Mouse (Mus musculus) left cerebral cortex, postnatal 25 days (tissue): ENCODE measurements around the gene Dap3. TPM values are rescaled to one million over a fixed set of nuclear protein-coding genes. Genes with fewer than 3 reads are reported as not detected.
"Not testable (repeated sequence)": the region's sequence is repeated elsewhere in the genome, so short reads cannot be mapped to it uniquely, and the experiment has no call there.

Experiments used
- DNase-seq, 2 experiments: peaks; one replicate each; pipeline ENCODE4 v3.0.0; 2022; ENCODE audit warnings: low spot score in 2 of 2, mixed read lengths in 1 of 2
- intact Hi-C: fragments of 180-260 bp; cut with DNase I; formaldehyde crosslinking; loops from one replicate; pipeline ENCODE4 v1.15.1; 2025
- total RNA-seq, 2 experiments: library from RNA; stranded (reverse); gene quantifications; 2 replicates each; pipeline ENCODE4 v1.2.3; 2021

Gene Dap3
- total RNA-seq = 100 to 1,000 TPM; 103 to 104 TPM

GRCm38 (mm10) chr3:88950576-88951326 is at the start of gene Dap3, which contains the start of gene Ash1l:
Gene Dap3, minus strand, starts transcription at chr3:88951181.
Gene Ash1l, plus strand, starts transcription at chr3:88950622.
- DNase-seq = peak; percentile 71 to 79
- intact Hi-C loops = loop anchor here (10.0 kb wide), 1 partner anchor 364 kb away; no protein-coding TSS in a partner anchor

DNA sequence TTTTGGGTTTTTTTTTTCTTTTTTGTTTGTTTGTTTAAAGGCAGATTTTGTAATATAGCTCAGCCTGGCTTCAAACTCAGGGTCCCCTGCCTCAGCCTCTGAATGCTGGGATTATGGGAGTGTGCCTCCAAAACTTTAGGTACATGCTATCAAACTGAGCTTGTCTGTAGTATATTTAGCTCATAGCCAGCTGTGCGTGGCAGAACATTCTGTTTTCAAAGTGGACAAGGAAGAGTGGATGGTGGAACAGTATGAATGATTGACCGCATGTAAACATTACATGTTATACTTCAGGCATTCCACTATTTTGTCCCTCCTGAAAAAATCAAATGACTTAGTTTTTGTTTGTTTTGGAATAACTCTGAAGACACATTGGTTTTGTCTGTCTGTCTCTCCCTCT is 41.8 kb upstream of the Dap3 start:
- intact Hi-C loops = no loop called here
- DNase-seq = no peak

- DNase-seq = peak in 1 of 2 experiments; percentile 13
- intact Hi-C loops = no loop called here
Measured at GRCm38 (mm10) chr3:88983921-88984381, 33.0 kb upstream of the Dap3 start.

- peak in 1 of 2 experiments; percentile 27 for DNase-seq
- intact Hi-C loops = no loop called here
Measured at GRCm38 (mm10) chr3:88981206-88982010, 30.4 kb upstream of the Dap3 start.

DNA sequence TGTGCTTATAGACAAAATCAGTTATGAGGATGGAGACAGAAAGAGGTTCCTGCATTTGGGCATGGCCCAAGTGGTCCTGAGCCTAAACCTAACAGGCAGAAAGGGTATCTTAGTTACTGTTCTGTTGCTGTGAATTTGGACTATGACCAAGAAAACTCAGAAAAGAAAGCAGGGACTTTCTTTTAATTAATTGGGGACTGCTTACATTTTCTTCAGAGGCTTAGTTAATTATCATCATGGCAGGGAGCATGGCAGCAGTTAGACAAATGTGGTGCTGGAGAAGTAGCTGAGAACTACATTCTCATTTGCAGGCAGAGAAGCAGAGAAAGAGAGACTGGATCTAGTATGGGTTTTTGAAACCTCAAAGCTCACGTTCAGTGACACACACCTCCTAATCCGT is 24.0 kb upstream of the Dap3 start:
- intact Hi-C loops = no loop called here

DNA sequence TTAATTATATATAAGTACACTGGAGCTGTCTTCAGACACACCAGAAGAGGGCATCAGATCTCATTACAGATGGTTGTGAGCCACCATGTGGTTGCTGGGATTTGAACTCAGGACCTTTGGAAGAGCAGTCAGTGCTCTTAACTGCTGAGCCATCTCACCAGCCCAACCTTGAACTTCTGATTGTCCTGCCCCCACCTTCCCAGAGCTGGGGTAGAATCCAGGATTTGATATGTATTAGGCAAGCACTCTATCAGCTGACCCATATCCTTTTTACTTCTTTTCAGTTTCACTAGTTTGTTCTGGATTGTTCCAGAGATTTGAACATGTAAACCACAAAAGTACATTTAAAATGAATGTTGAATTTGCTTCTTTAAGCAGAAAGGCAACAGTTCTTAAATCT is 12.2 kb upstream of the Dap3 start:
- intact Hi-C loops, DNase-seq: not testable (repeated sequence)

More for the DNA sequence above, 24.0 kb upstream of the Dap3 start:
- DNase-seq = no peak

DNA sequence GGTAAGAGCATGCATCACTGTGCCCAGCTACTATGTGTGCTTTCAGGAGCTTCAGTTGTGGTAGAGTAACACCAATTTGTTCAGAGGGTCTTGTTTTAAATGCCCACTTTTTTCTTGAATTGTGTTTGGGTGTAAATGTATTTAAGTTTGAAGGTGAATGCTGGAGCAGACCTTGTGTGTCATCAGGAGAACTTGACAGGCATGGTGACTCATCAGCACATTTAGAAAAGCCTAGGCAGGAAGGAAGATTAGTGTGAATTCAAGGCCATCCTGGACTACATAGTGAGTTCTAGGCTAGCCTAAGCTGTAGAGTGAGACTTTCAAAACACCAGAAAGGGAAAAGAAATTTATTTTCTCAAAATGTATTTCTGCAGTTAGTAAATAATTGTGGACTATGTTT is 2.8 kb upstream of the Dap3 start:
- DNase-seq = no peak
- intact Hi-C loops = loop anchor here (10.0 kb wide), 1 partner anchor 361 kb away; no protein-coding TSS in a partner anchor

GRCm38 (mm10) chr3:88953246-88953645 is 2.3 kb upstream of the Dap3 start:
- intact Hi-C loops = loop anchor here (10.0 kb wide), 1 partner anchor 362 kb away; no protein-coding TSS in a partner anchor
- DNase-seq = no peak

DNA sequence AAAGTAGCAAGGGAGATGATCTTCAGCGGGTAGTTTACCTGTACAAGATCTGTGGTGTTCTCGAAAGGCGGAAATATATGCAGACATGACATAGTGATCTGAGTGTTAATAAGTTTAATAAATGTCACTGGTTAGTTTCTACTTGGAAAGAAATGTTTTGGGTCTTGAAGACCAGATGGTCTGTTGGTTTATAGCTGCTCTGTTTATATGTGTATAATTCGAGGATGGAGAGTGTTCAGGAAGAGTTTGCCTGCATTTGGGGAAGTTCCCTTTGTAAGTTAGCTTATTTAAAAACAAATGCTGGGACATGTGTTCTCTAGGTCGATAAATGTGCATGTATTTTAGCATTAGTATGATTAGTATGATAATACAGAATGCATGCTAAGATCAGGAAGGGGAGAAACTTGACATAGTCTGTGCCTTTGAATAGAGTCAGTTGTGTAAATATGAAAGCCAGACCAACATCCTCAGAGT is 383 bp upstream of the Dap3 start:
- DNase-seq = no peak
- intact Hi-C loops = loop anchor here (10.0 kb wide), 1 partner anchor 363 kb away; no protein-coding TSS in a partner anchor

DNA sequence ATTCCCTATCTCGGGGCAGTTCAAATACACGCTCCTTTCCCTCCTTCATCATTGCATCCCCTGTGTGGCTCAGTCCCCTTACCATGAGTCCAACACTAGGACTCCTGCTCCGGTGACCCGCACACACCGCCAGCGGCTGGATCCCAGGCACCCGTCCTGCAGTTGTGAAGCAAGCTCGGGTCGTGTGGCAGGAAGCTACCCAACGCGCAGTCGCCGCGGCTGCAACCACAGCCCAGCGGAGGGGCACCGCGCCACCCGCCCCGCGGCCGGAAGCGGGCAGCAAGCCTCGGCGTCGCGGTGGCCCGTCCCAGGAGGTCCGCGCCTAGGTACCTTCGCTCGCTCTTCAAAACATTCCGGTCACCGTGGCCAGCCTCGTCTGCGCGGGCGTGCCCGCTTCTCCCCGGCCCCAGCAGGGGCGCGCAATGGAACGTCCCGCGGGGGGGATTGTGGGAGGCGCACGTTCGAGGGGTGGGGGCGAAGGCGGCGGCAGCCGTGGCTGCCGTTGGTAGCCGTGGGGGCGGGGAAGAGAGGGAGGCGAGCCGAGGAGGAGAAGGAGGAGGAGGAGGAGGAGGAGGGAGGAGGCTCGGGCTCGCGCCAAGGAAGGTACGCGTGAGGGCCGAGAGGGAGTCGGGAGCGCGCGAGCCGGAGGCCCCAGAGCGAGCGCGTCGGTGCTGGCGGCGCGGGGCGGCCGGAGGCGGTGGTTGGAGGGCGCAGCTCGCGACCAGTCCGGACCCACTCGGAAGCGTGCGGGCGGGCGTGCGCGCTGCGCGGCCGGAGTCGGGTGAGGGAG is 1.0 kb downstream of the Dap3 start:
- intact Hi-C loops = loop anchor here (10.0 kb wide), 2 partner anchors 265 to 365 kb away; partner anchors contain the start of gene Thbs3

DNA sequence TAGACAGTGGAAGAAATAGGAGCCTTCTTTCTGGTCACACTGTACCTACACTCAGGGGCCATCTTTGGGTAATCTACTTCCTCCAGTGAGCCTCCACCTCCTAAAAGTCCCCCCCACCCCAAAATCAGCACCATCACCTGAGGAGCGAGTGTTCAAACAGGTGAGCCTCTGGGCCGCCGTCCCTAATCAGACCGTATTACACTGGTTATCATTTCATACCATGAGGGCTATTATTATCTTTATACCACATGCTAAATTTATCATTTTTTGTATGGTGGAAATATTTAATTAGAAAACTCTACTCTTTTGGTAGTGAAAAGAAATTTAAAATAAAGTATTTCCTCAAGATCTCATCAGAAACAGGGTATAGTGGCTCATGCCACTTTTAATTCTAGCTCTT is 6.9 kb downstream of the Dap3 start:
- intact Hi-C loops = loop anchor here (5.0 to 10.0 kb wide), 2 partner anchors 88 to 271 kb away; partner anchors contain the start of gene Thbs3
- DNase-seq = no peak

More for the DNA sequence above, 1.0 kb downstream of the Dap3 start:
- peak; percentile 81 to 85 for DNase-seq

- intact Hi-C loops = loop anchor here (5.0 to 10.0 kb wide), 2 partner anchors 90 to 272 kb away; partner anchors contain the start of gene Thbs3
- no peak for DNase-seq
Measured at GRCm38 (mm10) chr3:88942316-88942880, 8.6 kb downstream of the Dap3 start.

- intact Hi-C loops = loop anchor here (5.0 to 10.0 kb wide), 2 partner anchors 93 to 275 kb away; partner anchors contain the start of gene Thbs3
- DNase-seq = peak in 1 of 2 experiments; percentile 31
Measured at GRCm38 (mm10) chr3:88939749-88940148, 11.2 kb downstream of the Dap3 start.

DNA sequence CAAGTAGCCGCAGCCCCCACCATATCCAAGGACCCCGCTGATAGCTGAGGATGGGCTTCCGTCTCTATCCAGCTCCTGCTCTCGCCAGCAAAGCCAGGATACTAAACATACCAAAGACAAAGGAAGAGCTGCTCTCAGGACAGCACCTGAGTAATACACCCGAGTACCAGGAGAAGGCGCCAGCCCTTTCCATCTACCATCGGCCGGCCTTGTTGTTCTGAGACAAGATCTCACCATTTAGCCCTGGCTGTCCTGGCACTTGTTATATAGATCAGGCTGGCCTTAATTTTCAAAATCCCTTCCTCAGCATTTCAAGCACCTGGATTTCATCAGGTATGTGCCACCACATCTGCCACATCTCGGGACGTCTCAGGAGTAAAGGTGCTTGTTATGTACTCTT is 11.9 kb downstream of the Dap3 start:
- DNase-seq = no peak
- intact Hi-C loops = no loop called here

DNA sequence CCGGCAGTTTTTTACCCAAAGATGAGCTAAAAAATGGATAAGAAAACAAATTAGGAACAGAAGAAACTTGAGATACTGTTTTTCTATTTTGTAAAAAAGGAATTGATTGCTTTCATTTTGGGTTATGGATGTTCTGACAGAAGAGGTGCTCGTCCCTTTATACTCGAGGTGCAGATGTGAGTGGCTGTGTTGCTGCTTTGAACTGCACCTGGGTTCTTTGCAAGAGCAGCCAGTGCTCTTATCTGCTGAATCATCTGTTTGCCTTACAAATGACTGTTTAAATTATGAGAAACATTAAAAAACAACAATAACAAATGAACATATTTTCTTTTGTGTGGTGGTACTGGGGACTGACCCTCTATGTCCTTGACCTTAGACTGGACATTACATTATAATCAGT is 21.5 kb downstream of the Dap3 start:
- no peak for DNase-seq
- intact Hi-C loops = no loop called here

DNA sequence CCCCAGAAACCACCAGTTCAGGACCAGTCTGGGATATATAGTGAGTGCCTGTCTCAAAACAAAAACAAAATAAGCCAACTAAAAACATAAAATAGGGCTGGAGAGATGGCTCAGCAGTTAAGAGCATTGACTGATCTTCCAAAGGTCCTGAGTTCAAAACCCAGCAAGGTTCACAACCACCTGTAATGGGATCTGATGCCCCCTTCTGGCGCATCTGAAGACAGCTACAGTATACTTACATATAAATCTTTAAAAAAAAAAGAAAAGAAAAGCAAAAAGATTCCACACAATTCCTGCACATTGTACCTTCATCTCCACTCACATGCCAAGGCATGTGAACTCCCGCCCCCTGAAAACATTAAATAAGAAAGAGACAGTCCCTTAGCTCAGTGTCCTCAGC is 25.3 kb downstream of the Dap3 start:
- intact Hi-C loops = no loop called here
- no peak for DNase-seq

DNA sequence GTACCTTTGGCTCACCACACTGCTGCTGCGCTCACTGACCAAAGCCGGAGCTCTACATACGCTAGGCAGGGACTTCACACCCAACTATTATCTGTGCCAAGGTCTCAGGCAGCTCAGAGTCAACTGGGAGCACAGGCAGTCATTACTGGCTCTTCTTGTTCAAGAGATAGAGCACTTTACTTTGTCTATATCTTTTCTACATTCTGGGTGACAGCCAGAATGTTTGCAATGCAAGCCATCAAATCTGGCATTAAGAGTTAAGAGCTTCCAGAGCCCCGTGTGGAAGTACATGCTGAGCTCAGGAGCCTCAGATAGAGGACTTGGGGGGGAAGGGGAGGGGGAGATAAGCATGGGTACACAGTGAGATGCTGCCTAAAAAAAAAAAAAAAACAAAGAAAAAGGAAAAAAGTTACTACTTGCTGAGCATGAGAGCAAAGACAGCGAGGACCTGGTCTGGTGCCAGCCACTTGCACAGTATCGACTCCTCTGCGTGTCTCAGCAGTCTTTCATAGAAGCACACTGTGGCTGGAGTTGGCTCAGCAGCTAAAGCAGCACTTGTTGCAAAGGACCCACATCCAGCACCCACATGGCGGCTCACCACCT is 26.9 kb downstream of the Dap3 start:
- intact Hi-C loops = no loop called here
- DNase-seq = peak in 1 of 2 experiments; percentile 40

GRCm38 (mm10) chr3:88921411-88921810 is 29.6 kb downstream of the Dap3 start:
- no peak for DNase-seq
- intact Hi-C loops = no loop called here
